Mouse (Mus musculus): Measurements from ENCODE around the gene Dmtf1. TPM values are rescaled to one million over a fixed set of nuclear protein-coding genes. Genes with fewer than 3 reads are reported as not detected.
"Not testable (repeated sequence)": the region's sequence is repeated elsewhere in the genome, so short reads cannot be mapped to it uniquely, and the experiment has no call there.

The Dmtf1 gene
- 0.38 and 0.69 TPM in 2 replicates for polyA plus RNA-seq (2012; ENCODE audit: insufficient read depth, low replicate concordance)

DNA sequence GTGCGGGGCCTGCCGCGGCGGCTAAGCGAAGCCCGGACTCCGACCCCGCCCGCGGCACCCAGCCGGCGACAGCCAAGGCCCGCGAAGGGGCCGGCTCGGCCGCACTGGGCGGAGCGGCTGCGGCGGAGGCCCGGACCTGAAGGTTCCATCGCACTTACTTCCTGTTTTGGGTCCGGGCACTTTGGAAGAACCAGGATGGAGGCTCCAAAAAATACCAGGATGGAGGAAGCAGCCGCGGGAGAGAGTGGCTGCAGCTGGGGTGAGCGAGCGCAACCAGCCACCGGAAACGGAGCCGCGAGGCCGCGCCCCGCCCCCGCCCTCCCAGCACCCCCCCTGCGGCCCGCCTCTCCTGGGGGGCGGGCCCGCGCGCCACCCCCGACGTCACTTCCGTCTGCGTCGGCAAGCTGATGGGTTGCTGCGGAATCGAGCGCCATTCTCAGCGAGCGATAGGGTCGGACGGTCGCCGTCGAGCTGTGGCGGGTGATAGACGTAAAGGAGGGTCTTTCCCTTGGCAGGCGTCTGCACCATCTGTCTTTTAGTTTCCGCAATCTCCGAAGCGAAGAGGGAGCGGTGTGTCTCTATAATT, at the start of gene Dmtf1:
Gene Dmtf1 (minus strand): TSS at position 321 of the 586 bp plus-strand sequence.
- TF ChIP-seq FLI1 (IDR thresholded peaks at IDR 0.05; ENCODE audit: low read length) (no peak; the same call in 1 of the 2 replicates), GATA1 (IDR thresholded peaks at IDR 0.05; ENCODE audit: borderline replicate concordance, low read length) (no peak)
- H3K36me3 ChIP-seq (replicated peaks; ENCODE audit: low read length): peaks cover 17% of the 10 kb centered on the region
- H3K9me3 ChIP-seq: no peaks in the 10 kb centered on the region
- H3K4me1 ChIP-seq: peaks cover 23% of the 10 kb centered on the region
- peak within 1 kb of the TSS; percentile 95 for H3K4me3 ChIP-seq (replicated peaks)
- no peaks in the 10 kb centered on the region for H3K27me3 ChIP-seq (replicated peaks)

DNA sequence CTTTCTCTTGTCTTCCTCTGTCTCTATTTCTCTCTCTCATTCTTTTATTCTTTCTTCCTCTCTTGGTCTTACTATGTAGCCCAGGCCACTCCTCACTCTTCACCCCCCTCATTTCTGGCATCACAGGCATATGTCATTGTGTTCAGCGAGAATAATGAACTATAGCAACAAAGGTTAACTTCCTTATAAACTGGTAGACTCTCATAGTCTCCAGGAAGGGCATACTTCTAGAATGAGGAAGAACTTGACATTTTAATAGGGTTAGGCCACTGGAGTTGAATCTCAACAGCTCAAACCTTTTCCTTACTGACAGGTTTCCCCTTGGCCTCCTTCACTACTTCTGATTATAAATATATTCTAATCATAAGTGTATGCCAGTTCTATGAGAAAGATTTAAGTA, 24.9 kb upstream of the Dmtf1 start:
- TF ChIP-seq FLI1 (IDR thresholded peaks at IDR 0.05; ENCODE audit: low read length): no peak
- no peak for TF ChIP-seq GATA1 (IDR thresholded peaks at IDR 0.05; ENCODE audit: borderline replicate concordance, low read length)
- Histone ChIP-seq H3K4me3 (replicated peaks) (no peak overlapping the region), H3K36me3 (replicated peaks; ENCODE audit: low read length) (no peaks in the 10 kb centered on the region), H3K9me3 (no peaks in the 10 kb centered on the region), H3K27me3 (replicated peaks) (no peaks in the 10 kb centered on the region), H3K4me1 (no peaks in the 10 kb centered on the region; the same call in 1 of the 2 replicates)

DNA sequence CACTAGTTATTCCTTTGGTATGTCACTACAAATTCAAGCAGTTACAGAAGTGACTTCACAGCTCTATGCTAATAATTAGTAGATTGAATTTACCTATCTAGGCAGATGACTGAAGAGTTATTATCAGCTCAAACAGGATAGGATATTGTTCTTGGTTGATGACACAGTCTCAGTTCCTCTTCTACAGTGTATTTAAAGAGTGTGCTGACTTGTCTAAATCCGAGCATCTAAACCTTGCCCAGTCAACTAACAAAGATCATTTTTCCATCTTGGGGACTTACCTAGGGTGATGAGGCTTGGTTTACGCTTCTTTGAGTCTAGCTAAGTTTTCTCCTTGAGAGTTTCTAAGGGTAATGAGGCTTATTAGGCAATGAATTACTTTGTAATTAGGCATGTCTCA, 11.7 kb upstream of the Dmtf1 start:
- Histone ChIP-seq H3K4me1 (peaks cover 3% of the 10 kb centered on the region; the same call in 1 of the 2 replicates), H3K9me3 (no peaks in the 10 kb centered on the region), H3K36me3 (replicated peaks; ENCODE audit: low read length) (no peaks in the 10 kb centered on the region), H3K4me3 (replicated peaks) (no peak overlapping the region), H3K27me3 (replicated peaks) (no peaks in the 10 kb centered on the region)
- no peak for TF ChIP-seq FLI1 (IDR thresholded peaks at IDR 0.05; ENCODE audit: low read length)
- TF ChIP-seq GATA1 (IDR thresholded peaks at IDR 0.05; ENCODE audit: borderline replicate concordance, low read length): no peak

DNA sequence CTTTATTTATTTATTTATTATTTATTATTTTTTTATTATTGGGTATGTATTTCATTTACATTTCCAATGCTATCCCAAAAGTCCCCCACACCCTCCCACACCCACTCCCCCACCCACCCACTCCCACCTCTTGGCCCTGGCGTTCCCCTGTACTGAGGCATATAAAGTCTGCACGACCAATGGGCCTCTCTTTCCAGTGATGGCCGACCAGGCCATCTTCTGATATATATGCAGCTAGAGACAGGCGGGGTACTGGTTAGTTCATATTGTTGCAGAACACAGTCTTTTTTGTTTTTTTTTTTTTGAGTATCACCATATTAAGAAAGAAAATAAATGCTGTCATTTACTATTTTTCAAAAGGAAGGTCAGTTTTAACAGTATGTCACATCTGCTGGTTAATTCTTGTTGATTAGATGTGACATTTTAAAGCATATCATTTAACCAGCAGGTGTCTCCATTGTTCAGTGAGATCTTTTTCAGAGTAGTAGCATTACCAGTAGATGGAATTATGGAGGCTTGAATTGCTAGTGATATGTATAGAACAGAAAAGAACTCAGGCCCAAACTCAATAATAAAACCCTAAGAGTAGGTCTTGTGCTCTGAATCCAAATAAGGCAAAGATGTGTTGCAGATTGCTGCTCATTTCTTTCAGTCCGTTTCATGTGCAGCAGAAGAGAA, 7.9 kb upstream of the Dmtf1 start:
- H3K4me1 ChIP-seq; H3K4me3 ChIP-seq (replicated peaks); H3K27me3 ChIP-seq (replicated peaks); H3K36me3 ChIP-seq (replicated peaks; ENCODE audit: low read length); H3K9me3 ChIP-seq: not testable (repeated sequence)

DNA sequence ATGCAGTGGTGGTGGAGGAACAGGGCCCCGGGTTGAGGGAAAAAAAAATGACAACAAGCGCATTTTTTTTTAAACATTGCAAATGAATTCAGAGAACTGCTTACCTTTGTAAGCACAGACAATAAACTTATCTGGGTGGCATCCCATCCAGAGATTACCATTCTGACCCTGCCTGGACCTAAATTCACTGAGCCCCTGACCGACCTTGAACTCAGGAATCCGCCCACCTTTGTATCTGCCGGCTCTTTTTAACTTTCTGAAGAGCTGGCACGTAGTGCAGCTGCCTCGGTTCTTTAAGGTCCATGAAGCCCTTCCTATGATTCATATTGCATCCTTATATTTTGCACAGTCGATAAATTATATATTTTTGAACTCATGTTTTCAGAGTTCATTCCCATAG, 4.8 kb upstream of the Dmtf1 start:
- no peak for TF ChIP-seq FLI1 (IDR thresholded peaks at IDR 0.05; ENCODE audit: low read length)
- TF ChIP-seq GATA1 (IDR thresholded peaks at IDR 0.05; ENCODE audit: borderline replicate concordance, low read length): no peak
- Histone ChIP-seq H3K27me3 (replicated peaks) (no peaks in the 10 kb centered on the region), H3K9me3 (no peaks in the 10 kb centered on the region), H3K36me3 (replicated peaks; ENCODE audit: low read length) (no peaks in the 10 kb centered on the region), H3K4me3 (replicated peaks) (no peak overlapping the region), H3K4me1 (peaks cover 18% of the 10 kb centered on the region)

DNA sequence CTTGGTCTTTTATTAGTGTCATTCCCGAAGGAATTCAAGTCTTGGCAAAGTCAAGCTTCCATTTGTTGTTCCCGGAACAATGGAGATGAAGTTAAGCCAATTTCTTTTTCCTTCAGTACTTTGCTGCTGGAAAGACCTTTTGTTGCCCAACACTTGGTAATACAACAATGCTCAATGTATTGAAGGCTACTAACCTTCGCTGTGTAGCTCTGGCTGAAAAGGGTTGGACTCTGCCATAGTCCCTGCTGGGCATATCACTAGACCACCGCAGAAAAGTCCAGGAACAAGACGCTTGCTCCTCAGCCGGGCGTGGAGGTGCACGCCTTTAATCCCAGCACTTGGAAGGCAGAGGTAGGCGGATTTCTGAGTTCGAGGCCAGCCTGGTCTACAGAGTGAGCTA, 3.6 kb upstream of the Dmtf1 start:
- not testable (repeated sequence) for H3K36me3 ChIP-seq (replicated peaks; ENCODE audit: low read length); H3K9me3 ChIP-seq; H3K27me3 ChIP-seq (replicated peaks); H3K4me3 ChIP-seq (replicated peaks)
- peaks cover 18% of the 10 kb centered on the region for H3K4me1 ChIP-seq

DNA sequence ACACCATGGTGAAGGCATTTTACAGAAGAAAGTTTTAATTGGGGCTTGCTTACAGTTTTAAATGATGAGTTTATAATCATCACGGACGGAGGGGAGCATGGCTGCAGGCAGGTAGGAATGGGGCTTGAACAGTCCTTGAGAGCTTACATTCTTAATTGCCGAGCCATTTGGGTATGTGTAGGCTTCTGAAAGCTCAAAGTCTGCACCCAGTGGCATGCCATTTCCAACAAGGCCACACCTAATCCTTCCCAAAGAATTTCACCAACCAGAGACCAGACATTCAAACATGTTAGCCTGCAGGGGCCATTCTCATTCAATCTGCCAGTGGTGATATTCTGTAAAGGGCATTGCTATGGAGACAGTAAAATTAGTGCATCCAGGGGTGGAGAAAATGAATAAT, 1.8 kb upstream of the Dmtf1 start:
- TF ChIP-seq GATA1 (IDR thresholded peaks at IDR 0.05; ENCODE audit: borderline replicate concordance, low read length): no peak
- TF ChIP-seq FLI1 (IDR thresholded peaks at IDR 0.05; ENCODE audit: low read length): no peak
- peaks cover 7% of the 10 kb centered on the region for H3K36me3 ChIP-seq (replicated peaks; ENCODE audit: low read length)
- no peak overlapping the region for H3K4me3 ChIP-seq (replicated peaks)
- H3K4me1 ChIP-seq: peaks cover 22% of the 10 kb centered on the region
- H3K27me3 ChIP-seq (replicated peaks): no peaks in the 10 kb centered on the region
- H3K9me3 ChIP-seq: no peaks in the 10 kb centered on the region

DNA sequence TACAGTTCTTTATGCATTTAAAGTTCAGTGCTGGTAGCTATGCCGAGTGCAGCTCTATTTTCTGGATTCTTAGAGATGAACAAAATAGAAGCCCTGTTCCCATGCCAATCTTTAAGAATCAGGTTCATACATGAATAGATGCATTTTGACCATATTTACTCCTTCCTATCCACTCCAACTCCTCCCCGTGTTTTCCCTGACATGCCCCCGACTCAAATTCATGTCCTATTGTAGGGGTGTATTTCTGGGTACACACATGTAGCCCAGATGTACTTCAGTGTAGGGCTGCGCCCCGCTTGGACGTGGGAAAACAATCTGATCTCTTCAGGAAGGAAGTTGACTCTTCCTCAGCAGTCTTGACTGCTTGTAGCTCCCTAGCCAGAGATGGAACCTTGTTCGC, 512 bp upstream of the Dmtf1 start:
- Histone ChIP-seq H3K27me3 (replicated peaks) (no peaks in the 10 kb centered on the region), H3K36me3 (replicated peaks; ENCODE audit: low read length) (peaks cover 12% of the 10 kb centered on the region), H3K4me1 (peaks cover 23% of the 10 kb centered on the region), H3K4me3 (replicated peaks) (peak overlapping the region; percentile 95), H3K9me3 (no peaks in the 10 kb centered on the region)
- TF ChIP-seq FLI1 (IDR thresholded peaks at IDR 0.05; ENCODE audit: low read length): no peak
- no peak for TF ChIP-seq GATA1 (IDR thresholded peaks at IDR 0.05; ENCODE audit: borderline replicate concordance, low read length)

DNA sequence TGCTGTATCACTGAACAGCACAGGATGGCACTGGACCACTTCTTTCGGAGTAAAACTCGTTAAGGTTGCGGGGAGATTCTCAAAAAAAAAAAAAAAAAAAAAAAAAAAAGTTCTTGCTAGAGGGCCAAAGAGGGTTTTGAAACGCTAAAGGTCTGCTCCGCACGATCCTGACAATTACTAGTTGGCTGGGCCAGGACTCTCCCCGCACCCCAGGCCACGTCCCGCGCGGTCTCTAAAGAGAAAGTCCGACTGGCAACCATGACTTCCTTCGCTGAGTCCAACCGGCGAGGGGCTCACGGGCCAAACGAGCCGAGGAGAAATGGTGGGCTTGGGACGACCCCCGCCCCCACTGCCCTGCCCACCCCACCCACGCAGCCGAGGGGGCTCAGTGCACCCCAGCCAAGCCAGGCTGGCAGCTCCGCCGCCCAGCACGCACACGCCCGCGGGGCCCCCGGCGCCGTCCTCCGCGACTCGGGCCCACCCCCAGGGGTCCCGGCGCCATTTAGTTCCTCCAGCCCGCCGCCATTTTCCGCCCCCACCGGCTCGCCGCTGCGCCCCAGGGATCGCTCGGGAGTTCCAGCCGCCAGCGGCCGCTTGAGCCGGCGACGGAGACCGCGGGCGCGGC, 633 bp downstream of the Dmtf1 start:
- Histone ChIP-seq H3K27me3 (replicated peaks) (no peaks in the 10 kb centered on the region), H3K36me3 (replicated peaks; ENCODE audit: low read length) (peaks cover 18% of the 10 kb centered on the region), H3K4me3 (replicated peaks) (peak overlapping the region; percentile 95), H3K9me3 (no peaks in the 10 kb centered on the region), H3K4me1 (peaks cover 23% of the 10 kb centered on the region)
- TF ChIP-seq FLI1 (IDR thresholded peaks at IDR 0.05; ENCODE audit: low read length): no peak
- TF ChIP-seq GATA1 (IDR thresholded peaks at IDR 0.05; ENCODE audit: borderline replicate concordance, low read length): no peak

DNA sequence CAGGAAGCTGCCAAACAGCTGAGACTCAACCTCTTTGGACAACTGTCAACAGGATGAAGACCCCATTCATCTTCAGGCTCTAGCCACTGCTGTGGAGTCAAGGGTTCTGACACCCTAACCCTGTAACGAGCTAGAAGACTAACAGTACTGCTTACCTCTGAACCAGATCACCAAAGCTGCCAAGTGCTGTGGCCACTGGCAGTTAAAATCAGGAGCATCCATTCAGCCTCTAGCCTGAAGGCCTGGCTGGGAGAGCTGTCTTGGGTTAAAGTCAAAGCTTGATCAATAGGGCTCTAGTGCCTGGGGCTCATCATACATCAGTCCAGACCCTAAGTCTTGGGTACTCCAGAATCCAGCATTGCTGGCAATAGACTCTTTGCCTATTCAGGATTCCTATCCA, 4.2 kb downstream of the Dmtf1 start:
- Histone ChIP-seq H3K4me1 (peaks cover 17% of the 10 kb centered on the region), H3K36me3 (replicated peaks; ENCODE audit: low read length) (peaks cover 30% of the 10 kb centered on the region), H3K27me3 (replicated peaks) (no peaks in the 10 kb centered on the region), H3K9me3 (no peaks in the 10 kb centered on the region), H3K4me3 (replicated peaks) (no peak overlapping the region)
- TF ChIP-seq FLI1 (IDR thresholded peaks at IDR 0.05; ENCODE audit: low read length): no peak
- TF ChIP-seq GATA1 (IDR thresholded peaks at IDR 0.05; ENCODE audit: borderline replicate concordance, low read length): no peak

Data from megakaryocyte, embryonic 14.5 days (primary cell).